Mouse (Mus musculus): ENCODE data around the gene Rnf207. TPM values are rescaled to one million over a fixed set of nuclear protein-coding genes. Genes with fewer than 3 reads are reported as not detected.

Rnf207 gene
- total RNA-seq, 2 experiments from 2014 or later, result not detected

Other genes starting within 250 kb of the Rnf207 start
- gene Plekhg5, start 246.5 kb downstream of the Rnf207 start, total RNA-seq (2014; fragmentation: Nextera tagmentation), result 0.34 and 7.6 TPM in 2 replicates
- gene Plekhg5, start 246.5 kb downstream of the Rnf207 start, total RNA-seq (2017), result 1.8 and 2.2 TPM in 2 replicates
- not detected in 2 replicates for gene Tnfrsf25, start 203.1 kb downstream of the Rnf207 start, total RNA-seq (2014; fragmentation: Nextera tagmentation)
- 1.6 TPM in 1 of 2 replicates, not detected in the other for gene Tnfrsf25, start 203.1 kb downstream of the Rnf207 start, total RNA-seq (2017)
- gene Espn, start 166.6 kb downstream of the Rnf207 start, total RNA-seq (2014; fragmentation: Nextera tagmentation), result 1.8 TPM in 1 of 2 replicates, not detected in the other
- gene Espn, start 166.6 kb downstream of the Rnf207 start, total RNA-seq (2017), result 0.43 TPM in 1 of 2 replicates, not detected in the other
- gene Hes2, start 160.1 kb downstream of the Rnf207 start, total RNA-seq (2014; fragmentation: Nextera tagmentation), result not detected in 2 replicates
- not detected in 2 replicates for gene Hes2, start 160.1 kb downstream of the Rnf207 start, total RNA-seq (2017)
- gene Acot7, start 140.9 kb downstream of the Rnf207 start, total RNA-seq (2014; fragmentation: Nextera tagmentation), result 124 and 134 TPM in 2 replicates
- gene Acot7, start 140.9 kb downstream of the Rnf207 start, total RNA-seq (2017), result 79.4 and 89.5 TPM in 2 replicates
- not detected in 2 replicates for gene Gpr153, start 44.8 kb downstream of the Rnf207 start, total RNA-seq (2014; fragmentation: Nextera tagmentation)
- not detected in 2 replicates for gene Gpr153, start 44.8 kb downstream of the Rnf207 start, total RNA-seq (2017)
- gene Hes3, start 27.3 kb downstream of the Rnf207 start, total RNA-seq (2014; fragmentation: Nextera tagmentation), result not detected in 2 replicates
- gene Hes3, start 27.3 kb downstream of the Rnf207 start, total RNA-seq (2017), result not detected in 2 replicates
- 14.3 and 17.9 TPM in 2 replicates for gene Icmt, start 21.8 kb downstream of the Rnf207 start, total RNA-seq (2014; fragmentation: Nextera tagmentation)
- 13.0 and 13.9 TPM in 2 replicates for gene Icmt, start 21.8 kb downstream of the Rnf207 start, total RNA-seq (2017)
- 1,942 and 1,984 TPM in 2 replicates for gene Rpl22, start 6.7 kb upstream of the Rnf207 start, total RNA-seq (2014; fragmentation: Nextera tagmentation)
- 2,435 and 2,975 TPM in 2 replicates for gene Rpl22, start 6.7 kb upstream of the Rnf207 start, total RNA-seq (2017)
- gene Chd5, start 19.7 kb upstream of the Rnf207 start, total RNA-seq (2014; fragmentation: Nextera tagmentation), result not detected in 2 replicates
- gene Chd5, start 19.7 kb upstream of the Rnf207 start, total RNA-seq (2017), result 0.04 TPM in 1 of 2 replicates, not detected in the other
- 0.77 and 3.7 TPM in 2 replicates for gene Nphp4, start 157.7 kb upstream of the Rnf207 start, total RNA-seq (2014; fragmentation: Nextera tagmentation)
- gene Nphp4, start 157.7 kb upstream of the Rnf207 start, total RNA-seq (2017), result 0.17 and 0.31 TPM in 2 replicates
- 84.3 and 85.6 TPM in 2 replicates for gene Kcnab2, start 158.9 kb upstream of the Rnf207 start, total RNA-seq (2014; fragmentation: Nextera tagmentation)
- 67.3 and 72.3 TPM in 2 replicates for gene Kcnab2, start 158.9 kb upstream of the Rnf207 start, total RNA-seq (2017)

Measured in granulocyte monocyte progenitor cell, adult 5-6 weeks (primary cell).